Mouse (Mus musculus) CH12.LX (cell line): ENCODE measurements around the gene Hibadh. TPM values are rescaled to one million over a fixed set of nuclear protein-coding genes. Genes with fewer than 3 reads are reported as not detected.

ENCODE experiments used
- DNase-seq: peaks from one replicate; pipeline ENCODE4 v3.0.0-alpha.2; 2013; ENCODE audit errors: extremely low read depth
- H3K27ac ChIP-seq: 2 replicates; pipeline ENCODE4 v1.5.1; 2012; ENCODE audit warnings: low read depth, mild to moderate bottlenecking, control low read depth, moderate library complexity; ENCODE audit not compliant: insufficient read depth
- H3K27me3 ChIP-seq: replicated peaks from 2 replicates; pipeline ENCODE3; 2012; ENCODE audit warnings: inconsistent platforms
- H3K36me3 ChIP-seq, 2 experiments: replicated peaks in 1 of 2; 2 replicates each; pipeline versions ENCODE3 to v1.6.1; 2012; ENCODE audit warnings: inconsistent platforms in 1 of 2, low read length in 1 of 2, mild to moderate bottlenecking in 1 of 2, mixed read lengths in 1 of 2, moderate library complexity in 1 of 2; ENCODE audit not compliant: control insufficient read depth in 1 of 2, insufficient read depth in 1 of 2
- H3K4me1 ChIP-seq, 2 experiments: 2 replicates each; pipeline ENCODE4 v1.6.1; 2012; ENCODE audit warnings: inconsistent platforms in 1 of 2, moderate library complexity in 1 of 2; ENCODE audit not compliant: insufficient read depth in 2 of 2, control insufficient read depth in 1 of 2
- H3K4me2 ChIP-seq: 2 replicates; pipeline ENCODE4 v1.6.1; 2012; ENCODE audit warnings: low read depth, mild to moderate bottlenecking, control low read depth; ENCODE audit not compliant: poor library complexity, insufficient read depth, severe bottlenecking
- H3K4me3 ChIP-seq, 3 experiments: fragments of 150-350 bp in 1 of 3; sonication (generic) in 1 of 3; replicated peaks in 1 of 3; 2 replicates each; pipeline versions ENCODE3 to v1.5.1; 2011 to 2012; ENCODE audit warnings: low read depth in 2 of 3, low read length in 2 of 3, mild to moderate bottlenecking in 2 of 3, moderate library complexity in 2 of 3, control low read depth in 1 of 3, improper control_type of control experiment in 1 of 3, inconsistent platforms in 1 of 3, mixed read lengths in 1 of 3; ENCODE audit not compliant: poor library complexity in 1 of 3
- H3K79me2 ChIP-seq: replicated peaks from 2 replicates; pipeline ENCODE4 v1.6.1; 2012; ENCODE audit warnings: mild to moderate bottlenecking, moderate library complexity; ENCODE audit not compliant: control insufficient read depth, poor library complexity, insufficient read depth, severe bottlenecking; ENCODE audit errors: extremely low read depth
- H3K9ac ChIP-seq: 2 replicates; pipeline ENCODE4 v1.6.1; 2012; ENCODE audit warnings: low read depth, mild to moderate bottlenecking, control low read depth, moderate library complexity; ENCODE audit not compliant: insufficient read depth
- H3K9me3 ChIP-seq: replicated peaks from 2 replicates; pipeline ENCODE3; 2012; ENCODE audit warnings: low read length, inconsistent platforms, mixed read lengths
- BHLHE40 ChIP-seq: IDR thresholded peaks from 2 replicates; pipeline ENCODE4 v1.6.1; 2011; ENCODE audit warnings: mild to moderate bottlenecking, low read depth, low read length, improper control_type of control experiment
- CHD1 ChIP-seq: IDR thresholded peaks from 2 replicates; pipeline ENCODE4 v1.6.1; 2012; ENCODE audit warnings: low read depth, low read length, improper control_type of control experiment, inconsistent platforms
- CHD2 ChIP-seq: IDR thresholded peaks from 2 replicates; pipeline ENCODE4 v1.6.1; 2011; ENCODE audit warnings: low read length, improper control_type of control experiment
- CTCF ChIP-seq, 2 experiments: IDR thresholded peaks in 1 of 2; conservative IDR thresholded peaks in 1 of 2; 2 replicates each; pipeline ENCODE4 v1.5.1; 2011 to 2012; ENCODE audit warnings: low read depth in 2 of 2, low read length in 2 of 2, improper control_type of control experiment in 1 of 2, inconsistent platforms in 1 of 2, mild to moderate bottlenecking in 1 of 2, moderate library complexity in 1 of 2
- E2F4 ChIP-seq: IDR thresholded peaks from 2 replicates; pipeline ENCODE4 v1.6.1; 2011; ENCODE audit warnings: low read depth, low read length, improper control_type of control experiment; ENCODE audit not compliant: insufficient replicate concordance
- ETS1 ChIP-seq: conservative IDR thresholded peaks from 2 replicates; pipeline ENCODE4 v1.6.1; 2012; ENCODE audit warnings: low read depth, mild to moderate bottlenecking, inconsistent platforms, low read length, improper control_type of control experiment, moderate library complexity
- GABPA ChIP-seq: IDR thresholded peaks from 2 replicates; pipeline ENCODE4 v1.6.1; 2012; ENCODE audit warnings: low read depth, low read length, improper control_type of control experiment, inconsistent platforms; ENCODE audit not compliant: insufficient replicate concordance
- JUND ChIP-seq: conservative IDR thresholded peaks from 2 replicates; pipeline ENCODE4 v1.6.1; 2011; ENCODE audit warnings: low read depth, low read length, improper control_type of control experiment
- KAT2A ChIP-seq: IDR thresholded peaks from 2 replicates; pipeline ENCODE4 v1.6.1; 2012; ENCODE audit warnings: low read length, improper control_type of control experiment, inconsistent platforms; ENCODE audit not compliant: insufficient replicate concordance
- MAX ChIP-seq: IDR thresholded peaks from 2 replicates; pipeline ENCODE4 v1.6.1; 2011; ENCODE audit warnings: low read length, improper control_type of control experiment
- MXI1 ChIP-seq: IDR thresholded peaks from 2 replicates; pipeline ENCODE4 v1.6.1; 2011; ENCODE audit warnings: mild to moderate bottlenecking, low read depth, low read length, improper control_type of control experiment
- MYC ChIP-seq: IDR thresholded peaks from 2 replicates; pipeline ENCODE4 v1.6.1; 2011; ENCODE audit warnings: low read depth, mild to moderate bottlenecking, improper control_type of control experiment, low read length
- NELFE ChIP-seq: IDR thresholded peaks from 2 replicates; pipeline ENCODE4 v1.6.1; 2011; ENCODE audit warnings: low read depth, low read length, improper control_type of control experiment
- PAX5 ChIP-seq: IDR thresholded peaks from 2 replicates; pipeline ENCODE4 v1.6.1; 2012; ENCODE audit warnings: low read length, inconsistent platforms, mixed read lengths
- POLR2A ChIP-seq: IDR thresholded peaks from 2 replicates; pipeline ENCODE4 v1.6.1; 2011; ENCODE audit warnings: low read depth, mild to moderate bottlenecking, improper control_type of control experiment, low read length
- SMC3 ChIP-seq: IDR thresholded peaks from 2 replicates; pipeline ENCODE4 v1.6.1; 2011; ENCODE audit warnings: low read depth, low read length, improper control_type of control experiment
- TBP ChIP-seq: conservative IDR thresholded peaks from 2 replicates; pipeline ENCODE4 v1.6.1; 2011; ENCODE audit warnings: low read depth, low read length, improper control_type of control experiment
- TCF12 ChIP-seq: IDR thresholded peaks from 2 replicates; pipeline ENCODE4 v1.6.1; 2014; ENCODE audit warnings: low read depth, mild to moderate bottlenecking, inconsistent platforms, low read length, improper control_type of control experiment
- UBTF ChIP-seq: IDR thresholded peaks from 2 replicates; pipeline ENCODE4 v1.6.1; 2012; ENCODE audit warnings: low read depth, mild to moderate bottlenecking, inconsistent platforms, low read length, improper control_type of control experiment, moderate library complexity
- USF1 ChIP-seq: IDR thresholded peaks from 2 replicates; pipeline ENCODE4 v1.6.1; 2014; ENCODE audit warnings: low read depth, mild to moderate bottlenecking, inconsistent platforms, low read length, improper control_type of control experiment
- ZC3H11A ChIP-seq: IDR thresholded peaks from 2 replicates; pipeline ENCODE4 v1.6.1; 2012; ENCODE audit warnings: low read depth, mild to moderate bottlenecking, inconsistent platforms, low read length, improper control_type of control experiment
- ZMIZ1 ChIP-seq: IDR thresholded peaks from 2 replicates; pipeline ENCODE4 v1.6.1; 2012; ENCODE audit warnings: low read depth, mild to moderate bottlenecking, inconsistent platforms, low read length, improper control_type of control experiment
- dilution Hi-C: fragments of 300-500 bp; cut with MboI; formaldehyde crosslinking; loops from 2 replicates; pipeline ENCODE4 v1.14.3; 2020; ENCODE audit warnings: low sequenced_read_pairs; ENCODE audit not compliant: extremely low pct_unique_long_range_greater_than_20kb, extremely low pct_ligation_motif_present
- in situ Hi-C: fragments of 300-500 bp; cut with MboI; formaldehyde crosslinking; loops from 3 replicates; pipeline ENCODE4 v1.14.3; 2019; ENCODE audit warnings: low sequenced_read_pairs, low pct_ligation_motif_present, low pct_unique_long_range_greater_than_20kb, mixed read lengths
- polyA plus RNA-seq: library from polyadenylated mRNA; unstranded; fragments of >175 nt; gene quantifications from 2 replicates; pipeline ENCODE4 v1.2.1, GENCODE M21; 2012; ENCODE audit warnings: low read depth; ENCODE audit not compliant: insufficient read length
- total RNA-seq, 2 experiments: library from RNA; depleted of rRNA; stranded (reverse); fragments of 300-350 nt in 1 of 2; fragments of >200 nt in 1 of 2; gene quantifications; 2 replicates each; pipeline ENCODE4 v1.2.3; 2012 to 2014

Hibadh gene
- total and polyA plus RNA-seq, 3 experiments, result 38.6 to 60.4 (median 44.4) TPM

DNA sequence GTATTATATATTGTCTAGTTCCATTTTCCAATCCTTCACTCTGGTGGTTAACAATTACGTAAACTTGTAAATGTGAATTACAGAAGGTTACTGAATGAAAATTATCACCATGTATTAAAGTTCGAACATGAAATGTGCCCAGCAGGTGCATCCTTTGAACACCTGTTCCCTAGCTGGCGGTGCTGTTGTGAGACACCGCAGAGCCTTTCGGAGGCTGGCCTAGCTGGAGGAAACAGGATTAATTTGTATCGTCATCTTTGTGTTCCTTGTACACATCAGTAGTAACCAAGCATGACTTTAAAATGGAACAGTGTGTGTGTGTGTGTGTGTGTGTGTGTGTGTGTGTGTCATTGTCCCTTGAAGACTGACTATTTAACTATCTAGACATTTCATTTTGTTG lies 7.8 kb upstream of the Hibadh start:
- Histone ChIP-seq H3K4me3 (no peak overlapping the region), H3K27me3 (no peaks in the 10 kb centered on the region), H3K9ac (no peak overlapping the region), H3K27ac (no peak overlapping the region), H3K4me1 (peaks cover 7% of the 10 kb centered on the region in 2 experiments), H3K9me3 (no peaks in the 10 kb centered on the region), H3K4me2 (no peak overlapping the region), H3K79me2 (no peaks in the 10 kb centered on the region), H3K36me3 (no peaks in the 10 kb centered on the region)
- TF ChIP-seq PAX5 (no peak), POLR2A (no peak), USF1 (no peak), NELFE (no peak), KAT2A (no peak), BHLHE40 (no peak), MXI1 (no peak), ZMIZ1 (no peak), CHD2 (no peak), E2F4 (no peak), ETS1 (no peak), CTCF (conservative IDR thresholded peaks at IDR 0.05 in 1 of 2, IDR thresholded peaks at IDR 0.05 in 1 of 2; ENCODE audit: low read depth in 2 of 2, low read length in 2 of 2) (no peak), SMC3 (no peak), TCF12 (no peak), MYC (no peak), JUND (no peak), MAX (no peak)
- dilution Hi-C loops, result no loop called here
- DNase-seq, result no peak
- in situ Hi-C loops, result no loop called here

DNA sequence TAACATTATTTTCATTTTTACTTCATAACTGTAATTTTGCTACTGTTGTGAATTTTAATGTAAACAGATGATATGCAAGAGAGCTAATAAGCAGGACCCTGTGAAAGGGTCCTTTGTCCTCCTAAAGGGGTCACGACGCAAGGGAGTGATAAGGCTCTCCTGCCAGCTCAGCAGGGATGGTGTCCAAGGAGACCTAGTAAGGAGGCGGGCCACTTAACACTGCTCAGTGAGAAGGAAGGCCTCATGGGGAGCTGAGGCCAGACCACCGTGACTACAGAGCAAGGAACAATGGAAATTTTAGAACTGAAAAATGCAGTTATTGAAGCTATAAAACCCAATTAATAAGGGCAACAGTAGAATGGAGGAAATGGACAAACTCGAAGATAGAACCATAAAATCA lies 5.7 kb upstream of the Hibadh start:
- Histone ChIP-seq H3K27ac (no peak overlapping the region), H3K27me3 (no peaks in the 10 kb centered on the region)
- no peak for DNase-seq
- no peak for TF ChIP-seq NELFE
- no peak for TF ChIP-seq GABPA
- TF ChIP-seq CTCF (conservative IDR thresholded peaks at IDR 0.05 in 1 of 2, IDR thresholded peaks at IDR 0.05 in 1 of 2; ENCODE audit: low read depth in 2 of 2, low read length in 2 of 2), result no peak
- TF ChIP-seq ZMIZ1, result no peak
- no peak for TF ChIP-seq UBTF
- TF ChIP-seq CHD1, result no peak
- no peak for TF ChIP-seq ZC3H11A
- TF ChIP-seq TBP, result no peak
- TF ChIP-seq, all 38 proteins: peak for 0
- Histone ChIP-seq H3K4me1 (peaks cover 7 to 10% of the 10 kb centered on the region in 2 experiments), H3K4me3 (no peak overlapping the region), H3K9ac (no peak overlapping the region), H3K79me2 (no peaks in the 10 kb centered on the region), H3K36me3 (no peaks in the 10 kb centered on the region), H3K4me2 (no peak overlapping the region), H3K9me3 (no peaks in the 10 kb centered on the region)
- dilution Hi-C loops (no loop called here), in situ Hi-C loops (no loop called here)
